Mouse (Mus musculus): ENCODE data around the gene Zfp981. TPM values are rescaled to one million over a fixed set of nuclear protein-coding genes. Genes with fewer than 3 reads are reported as not detected.
"Not testable (repeated sequence)": the region's sequence is repeated elsewhere in the genome, so short reads cannot be mapped to it uniquely, and the experiment has no call there.

Gene Zfp981
- polyA plus RNA-seq, 1 experiment from 2014 or later, result 0.11 TPM

- H3K4me1 ChIP-seq, result no peaks in the 10 kb centered on the region
- H3K27ac ChIP-seq, result no peak overlapping the region
- 49% methylated on average over 1 of the region's 1 CpGs for WGBS
- peaks cover 61% of the 10 kb centered on the region for H3K9me3 ChIP-seq
- no peak overlapping the region for H3K4me3 ChIP-seq
- no peaks in the 10 kb centered on the region for H3K36me3 ChIP-seq
- H3K27me3 ChIP-seq (ENCODE audit: insufficient read depth, poor library complexity, severe bottlenecking), result no peaks in the 10 kb centered on the region
- DNase-seq (ENCODE audit: low spot score), result peak; percentile 74
These were observed 9.0 kb upstream of the Zfp981 start for GRCm38 (mm10) chr4:146492851-146493250.

GRCm38 (mm10) chr4:146493319-146493907 lies 8.4 kb upstream of the Zfp981 start:
- not testable (repeated sequence) for H3K27me3 ChIP-seq (ENCODE audit: insufficient read depth, poor library complexity, severe bottlenecking); H3K36me3 ChIP-seq; H3K4me1 ChIP-seq; H3K27ac ChIP-seq; H3K4me3 ChIP-seq
- DNase-seq (ENCODE audit: low spot score), result peak; percentile 67
- 82% methylated on average over 6 of the region's 6 CpGs for WGBS
- H3K9me3 ChIP-seq, result peaks cover 62% of the 10 kb centered on the region

GRCm38 (mm10) chr4:146494980-146495379 lies 6.8 kb upstream of the Zfp981 start:
- 67% methylated on average over 4 of the region's 4 CpGs for WGBS
- no peaks in the 10 kb centered on the region for H3K36me3 ChIP-seq
- H3K27me3 ChIP-seq (ENCODE audit: insufficient read depth, poor library complexity, severe bottlenecking), result no peaks in the 10 kb centered on the region
- H3K27ac ChIP-seq, result no peak overlapping the region
- H3K9me3 ChIP-seq, result peaks cover 56% of the 10 kb centered on the region
- H3K4me3 ChIP-seq, result no peak overlapping the region
- H3K4me1 ChIP-seq, result no peaks in the 10 kb centered on the region
- DNase-seq (ENCODE audit: low spot score), result peak; percentile 79

GRCm38 (mm10) chr4:146497695-146498275 lies 4.0 kb upstream of the Zfp981 start:
- peaks cover 47% of the 10 kb centered on the region for H3K9me3 ChIP-seq
- not testable (repeated sequence) for H3K27ac ChIP-seq; H3K36me3 ChIP-seq; H3K27me3 ChIP-seq (ENCODE audit: insufficient read depth, poor library complexity, severe bottlenecking); H3K4me1 ChIP-seq; H3K4me3 ChIP-seq; DNase-seq (ENCODE audit: low spot score)
- 79% methylated on average over 9 of the region's 9 CpGs for WGBS

GRCm38 (mm10) chr4:146509029-146509428 lies 7.2 kb downstream of the Zfp981 start:
- not testable (repeated sequence) for H3K4me1 ChIP-seq; H3K27me3 ChIP-seq (ENCODE audit: insufficient read depth, poor library complexity, severe bottlenecking); DNase-seq (ENCODE audit: low spot score); H3K27ac ChIP-seq; H3K4me3 ChIP-seq; H3K36me3 ChIP-seq
- 93% methylated on average over 22 of the region's 24 CpGs for WGBS
- peaks cover 14% of the 10 kb centered on the region for H3K9me3 ChIP-seq

- not testable (repeated sequence) for H3K27ac ChIP-seq; H3K4me3 ChIP-seq; H3K4me1 ChIP-seq; H3K36me3 ChIP-seq; H3K27me3 ChIP-seq (ENCODE audit: insufficient read depth, poor library complexity, severe bottlenecking); DNase-seq (ENCODE audit: low spot score)
- H3K9me3 ChIP-seq, result peaks cover 22% of the 10 kb centered on the region
These were observed 10.0 kb downstream of the Zfp981 start for GRCm38 (mm10) chr4:146511871-146512270.

- WGBS, result 66% methylated on average over 1 of the region's 1 CpGs
These were observed 14.6 kb downstream of the Zfp981 start for GRCm38 (mm10) chr4:146516474-146516873.

GRCm38 (mm10) chr4:146517150-146517549 lies 15.3 kb downstream of the Zfp981 start:
- H3K27ac ChIP-seq; H3K36me3 ChIP-seq; H3K27me3 ChIP-seq (ENCODE audit: insufficient read depth, poor library complexity, severe bottlenecking); H3K4me3 ChIP-seq; H3K4me1 ChIP-seq: not testable (repeated sequence)
- peaks cover 56% of the 10 kb centered on the region for H3K9me3 ChIP-seq
- DNase-seq (ENCODE audit: low spot score), result peak; percentile 70
- WGBS, result 62% methylated on average over 2 of the region's 2 CpGs

More at GRCm38 (mm10) chr4:146516474-146516873, 14.6 kb downstream of the Zfp981 start:
- H3K36me3 ChIP-seq, result no peaks in the 10 kb centered on the region
- no peak overlapping the region for H3K4me3 ChIP-seq
- H3K27ac ChIP-seq, result no peak overlapping the region
- H3K27me3 ChIP-seq (ENCODE audit: insufficient read depth, poor library complexity, severe bottlenecking), result no peaks in the 10 kb centered on the region
- H3K4me1 ChIP-seq, result no peaks in the 10 kb centered on the region
- no peak for DNase-seq (ENCODE audit: low spot score)
- peaks cover 55% of the 10 kb centered on the region for H3K9me3 ChIP-seq

- 81% methylated on average over 2 of the region's 2 CpGs for WGBS
- no peak for DNase-seq (ENCODE audit: low spot score)
- H3K36me3 ChIP-seq, result no peaks in the 10 kb centered on the region
- H3K27ac ChIP-seq, result no peak overlapping the region
- H3K4me1 ChIP-seq, result no peaks in the 10 kb centered on the region
- no peak overlapping the region for H3K4me3 ChIP-seq
- H3K9me3 ChIP-seq, result peaks cover 82% of the 10 kb centered on the region
- no peaks in the 10 kb centered on the region for H3K27me3 ChIP-seq (ENCODE audit: insufficient read depth, poor library complexity, severe bottlenecking)
These were observed 18.9 kb downstream of the Zfp981 start for GRCm38 (mm10) chr4:146520723-146521122.

- Histone ChIP-seq H3K4me3 (no peak overlapping the region), H3K27ac (no peak overlapping the region), H3K27me3 (ENCODE audit: insufficient read depth, poor library complexity, severe bottlenecking) (no peaks in the 10 kb centered on the region), H3K9me3 (peaks cover 66% of the 10 kb centered on the region), H3K36me3 (no peaks in the 10 kb centered on the region), H3K4me1 (no peaks in the 10 kb centered on the region)
- 83% methylated on average over 4 of the region's 4 CpGs for WGBS
- no peak for DNase-seq (ENCODE audit: low spot score)
These were observed 32.7 kb downstream of the Zfp981 start for GRCm38 (mm10) chr4:146534574-146534973.

- H3K4me3 ChIP-seq, result no peak overlapping the region
- no peaks in the 10 kb centered on the region for H3K27me3 ChIP-seq (ENCODE audit: insufficient read depth, poor library complexity, severe bottlenecking)
- H3K36me3 ChIP-seq, result no peaks in the 10 kb centered on the region
- no peaks in the 10 kb centered on the region for H3K4me1 ChIP-seq
- H3K27ac ChIP-seq, result no peak overlapping the region
- H3K9me3 ChIP-seq, result peaks cover 65% of the 10 kb centered on the region
- DNase-seq (ENCODE audit: low spot score), result no peak
These were observed 34.1 kb downstream of the Zfp981 start for GRCm38 (mm10) chr4:146535883-146536282.

GRCm38 (mm10) chr4:146579905-146580873 lies 78.4 kb downstream of the Zfp981 start:
- not testable (repeated sequence) for H3K9me3 ChIP-seq; H3K4me1 ChIP-seq; H3K27ac ChIP-seq; DNase-seq (ENCODE audit: low spot score); H3K4me3 ChIP-seq; H3K27me3 ChIP-seq (ENCODE audit: insufficient read depth, poor library complexity, severe bottlenecking); H3K36me3 ChIP-seq
- no CpG with 5 or more reads among the region's 111 CpGs for WGBS
